Mouse (Mus musculus): ENCODE data around the gene Cxxc4. TPM values are rescaled to one million over a fixed set of nuclear protein-coding genes. Genes with fewer than 3 reads are reported as not detected.
"Not testable (repeated sequence)": the region's sequence is repeated elsewhere in the genome, so short reads cannot be mapped to it uniquely, and the experiment has no call there.

Gene Cxxc4
- 1.3 and 1.6 TPM in 2 replicates for polyA plus RNA-seq (2015; fragmentation: Nextera tagmentation; extraction: Ambion mirVana)

- no peak for TF ChIP-seq CTCF (IDR thresholded peaks at IDR 0.05; ENCODE audit: low read depth)
- Histone ChIP-seq H3K27me3 (replicated peaks; ENCODE audit: control insufficient read depth, insufficient read depth, low read length) (0 out of 2 replicates have a peak, but pooled peaks cover 3% of the 10 kb centered on the region), H3K4me1 (replicated peaks; ENCODE audit: control insufficient read depth, insufficient read depth, low read length) (no peaks in the 10 kb centered on the region), H3K27ac (ENCODE audit: low read depth, low read length) (no peak within 1 kb of the TSS), H3K4me3 (ENCODE audit: low read depth, low read length) (peak within 1 kb of the TSS; percentile 51), H3K9me3 (ENCODE audit: control insufficient read depth) (no peaks in the 10 kb centered on the region), H3K9ac (ENCODE audit: low read depth, low read length) (peak within 1 kb of the TSS; percentile 34), H3K4me2 (replicated peaks; ENCODE audit: low read depth) (peak within 1 kb of the TSS; percentile 89), H3K36me3 (ENCODE audit: control insufficient read depth, insufficient read depth) (no peaks in the 10 kb centered on the region)
- 5% methylated on average over 10 of the region's 22 CpGs for WGBS
- peak; percentile 39; the same call in 1 of the 2 replicates for ATAC-seq
Observed at GRCm38 (mm10) chr3:134236414-134237112, at the start of gene Cxxc4. Cxxc4 (plus strand) TSS chr3:134236484.

GRCm38 (mm10) chr3:134188979-134189946 is 47.0 kb upstream of the Cxxc4 start:
- 65% methylated on average over 12 of the region's 12 CpGs for WGBS
- no peak for ATAC-seq
- H3K9me3 ChIP-seq (ENCODE audit: control insufficient read depth) = no peaks in the 10 kb centered on the region
- no peak overlapping the region for H3K9ac ChIP-seq (ENCODE audit: low read depth, low read length)
- H3K27ac ChIP-seq (ENCODE audit: low read depth, low read length) = no peak overlapping the region
- peak overlapping the region; percentile 58 for H3K4me2 ChIP-seq (replicated peaks; ENCODE audit: low read depth)
- no peaks in the 10 kb centered on the region for H3K36me3 ChIP-seq (ENCODE audit: control insufficient read depth, insufficient read depth)
- H3K4me3 ChIP-seq (ENCODE audit: low read depth, low read length) = peak overlapping the region; percentile 29
- H3K27me3 ChIP-seq (replicated peaks; ENCODE audit: control insufficient read depth, insufficient read depth, low read length) = no peaks in the 10 kb centered on the region
- TF ChIP-seq CTCF (IDR thresholded peaks at IDR 0.05; ENCODE audit: low read depth) = no peak
- no peaks in the 10 kb centered on the region for H3K4me1 ChIP-seq (replicated peaks; ENCODE audit: control insufficient read depth, insufficient read depth, low read length)

GRCm38 (mm10) chr3:134190046-134190445 is 46.2 kb upstream of the Cxxc4 start:
- TF ChIP-seq CTCF (IDR thresholded peaks at IDR 0.05; ENCODE audit: low read depth) = no peak
- 28% methylated on average over 11 of the region's 11 CpGs for WGBS
- H3K4me1 ChIP-seq (replicated peaks; ENCODE audit: control insufficient read depth, insufficient read depth, low read length) = no peaks in the 10 kb centered on the region
- H3K4me2 ChIP-seq (replicated peaks; ENCODE audit: low read depth) = peak overlapping the region; percentile 58
- no peak overlapping the region for H3K9ac ChIP-seq (ENCODE audit: low read depth, low read length)
- H3K27me3 ChIP-seq (replicated peaks; ENCODE audit: control insufficient read depth, insufficient read depth, low read length) = no peaks in the 10 kb centered on the region
- ATAC-seq = no peak
- H3K4me3 ChIP-seq (ENCODE audit: low read depth, low read length) = peak overlapping the region; percentile 29
- no peak overlapping the region for H3K27ac ChIP-seq (ENCODE audit: low read depth, low read length)
- no peaks in the 10 kb centered on the region for H3K36me3 ChIP-seq (ENCODE audit: control insufficient read depth, insufficient read depth)
- H3K9me3 ChIP-seq (ENCODE audit: control insufficient read depth) = no peaks in the 10 kb centered on the region

- H3K4me3 ChIP-seq (ENCODE audit: low read depth, low read length) = no peak overlapping the region
- H3K27ac ChIP-seq (ENCODE audit: low read depth, low read length) = no peak overlapping the region
- H3K9ac ChIP-seq (ENCODE audit: low read depth, low read length) = no peak overlapping the region
- WGBS = 12% methylated on average over 9 of the region's 9 CpGs
- H3K27me3 ChIP-seq (replicated peaks; ENCODE audit: control insufficient read depth, insufficient read depth, low read length) = no peaks in the 10 kb centered on the region
- no peak for TF ChIP-seq CTCF (IDR thresholded peaks at IDR 0.05; ENCODE audit: low read depth)
- H3K4me2 ChIP-seq (replicated peaks; ENCODE audit: low read depth) = no peak overlapping the region; the same call in 1 of the 2 replicates
- ATAC-seq = no peak
- H3K9me3 ChIP-seq (ENCODE audit: control insufficient read depth) = no peaks in the 10 kb centered on the region
- H3K36me3 ChIP-seq (ENCODE audit: control insufficient read depth, insufficient read depth) = no peaks in the 10 kb centered on the region
- H3K4me1 ChIP-seq (replicated peaks; ENCODE audit: control insufficient read depth, insufficient read depth, low read length) = no peaks in the 10 kb centered on the region
Observed at GRCm38 (mm10) chr3:134199892-134200291, 36.4 kb upstream of the Cxxc4 start.

GRCm38 (mm10) chr3:134206624-134207023 is 29.7 kb upstream of the Cxxc4 start:
- Histone ChIP-seq H3K9me3 (ENCODE audit: control insufficient read depth) (no peaks in the 10 kb centered on the region), H3K27ac (ENCODE audit: low read depth, low read length) (no peak overlapping the region), H3K9ac (ENCODE audit: low read depth, low read length) (no peak overlapping the region), H3K4me2 (replicated peaks; ENCODE audit: low read depth) (no peak overlapping the region), H3K4me3 (ENCODE audit: low read depth, low read length) (no peak overlapping the region), H3K4me1 (replicated peaks; ENCODE audit: control insufficient read depth, insufficient read depth, low read length) (no peaks in the 10 kb centered on the region), H3K27me3 (replicated peaks; ENCODE audit: control insufficient read depth, insufficient read depth, low read length) (no peaks in the 10 kb centered on the region), H3K36me3 (ENCODE audit: control insufficient read depth, insufficient read depth) (no peaks in the 10 kb centered on the region)
- 88% methylated on average over 3 of the region's 3 CpGs for WGBS
- ATAC-seq = no peak
- no peak for TF ChIP-seq CTCF (IDR thresholded peaks at IDR 0.05; ENCODE audit: low read depth)

- 58% methylated on average over 6 of the region's 6 CpGs for WGBS
- Histone ChIP-seq H3K27ac (ENCODE audit: low read depth, low read length) (no peak overlapping the region), H3K27me3 (replicated peaks; ENCODE audit: control insufficient read depth, insufficient read depth, low read length) (no peaks in the 10 kb centered on the region), H3K9me3 (ENCODE audit: control insufficient read depth) (no peaks in the 10 kb centered on the region), H3K4me2 (replicated peaks; ENCODE audit: low read depth) (no peak overlapping the region), H3K4me3 (ENCODE audit: low read depth, low read length) (no peak overlapping the region), H3K4me1 (replicated peaks; ENCODE audit: control insufficient read depth, insufficient read depth, low read length) (no peaks in the 10 kb centered on the region), H3K9ac (ENCODE audit: low read depth, low read length) (no peak overlapping the region), H3K36me3 (ENCODE audit: control insufficient read depth, insufficient read depth) (no peaks in the 10 kb centered on the region)
- no peak for ATAC-seq
- no peak for TF ChIP-seq CTCF (IDR thresholded peaks at IDR 0.05; ENCODE audit: low read depth)
Observed at GRCm38 (mm10) chr3:134210950-134211349, 25.3 kb upstream of the Cxxc4 start.

GRCm38 (mm10) chr3:134219881-134220280 is 16.4 kb upstream of the Cxxc4 start:
- H3K4me1 ChIP-seq (replicated peaks; ENCODE audit: control insufficient read depth, insufficient read depth, low read length); H3K4me3 ChIP-seq (ENCODE audit: low read depth, low read length); H3K9me3 ChIP-seq (ENCODE audit: control insufficient read depth): not testable (repeated sequence)

More at GRCm38 (mm10) chr3:134219881-134220280, 16.4 kb upstream of the Cxxc4 start:
- H3K9ac ChIP-seq (ENCODE audit: low read depth, low read length); H3K27ac ChIP-seq (ENCODE audit: low read depth, low read length); H3K36me3 ChIP-seq (ENCODE audit: control insufficient read depth, insufficient read depth); H3K27me3 ChIP-seq (replicated peaks; ENCODE audit: control insufficient read depth, insufficient read depth, low read length); ATAC-seq; H3K4me2 ChIP-seq (replicated peaks; ENCODE audit: low read depth): not testable (repeated sequence)

All from intestine, postnatal 0 days (tissue).